Mouse (Mus musculus): Measurements from ENCODE around the gene Cyth3.

Cyth3 gene

GRCm38 (mm10) chr5:143621893-143622622 lies at the start of gene Cyth3:
Gene Cyth3, plus strand, starts transcription at chr5:143622447.
- DNase-seq (ENCODE audit: extremely low spot score, low read depth, low spot score), result no peak

- no peak for DNase-seq (ENCODE audit: extremely low spot score, low read depth, low spot score)
Measured at GRCm38 (mm10) chr5:143573067-143573466, 49.2 kb upstream of the Cyth3 start.

GRCm38 (mm10) chr5:143574261-143575178 lies 47.7 kb upstream of the Cyth3 start:
- DNase-seq (ENCODE audit: extremely low spot score, low read depth, low spot score), result no peak

- DNase-seq (ENCODE audit: extremely low spot score, low read depth, low spot score), result no peak
Measured at GRCm38 (mm10) chr5:143579537-143580203, 42.6 kb upstream of the Cyth3 start.

GRCm38 (mm10) chr5:143580982-143581381 lies 41.3 kb upstream of the Cyth3 start:
- DNase-seq (ENCODE audit: extremely low spot score, low read depth, low spot score), result no peak

- no peak for DNase-seq (ENCODE audit: extremely low spot score, low read depth, low spot score)
Measured at GRCm38 (mm10) chr5:143581874-143582273, 40.4 kb upstream of the Cyth3 start.

- DNase-seq (ENCODE audit: extremely low spot score, low read depth, low spot score), result no peak
Measured at GRCm38 (mm10) chr5:143583081-143583480, 39.2 kb upstream of the Cyth3 start.

- no peak for DNase-seq (ENCODE audit: extremely low spot score, low read depth, low spot score)
Measured at GRCm38 (mm10) chr5:143584982-143585381, 37.3 kb upstream of the Cyth3 start.

GRCm38 (mm10) chr5:143586386-143586785 lies 35.9 kb upstream of the Cyth3 start:
- no peak for DNase-seq (ENCODE audit: extremely low spot score, low read depth, low spot score)

- DNase-seq (ENCODE audit: extremely low spot score, low read depth, low spot score), result no peak
Measured at GRCm38 (mm10) chr5:143589108-143589507, 33.1 kb upstream of the Cyth3 start.

GRCm38 (mm10) chr5:143592926-143593325 lies 29.3 kb upstream of the Cyth3 start:
- DNase-seq (ENCODE audit: extremely low spot score, low read depth, low spot score), result no peak

- DNase-seq (ENCODE audit: extremely low spot score, low read depth, low spot score), result no peak
Measured at GRCm38 (mm10) chr5:143593563-143594146, 28.6 kb upstream of the Cyth3 start.

- DNase-seq (ENCODE audit: extremely low spot score, low read depth, low spot score), result no peak
Measured at GRCm38 (mm10) chr5:143594291-143595065, 27.8 kb upstream of the Cyth3 start.

GRCm38 (mm10) chr5:143602051-143602450 lies 20.2 kb upstream of the Cyth3 start:
- DNase-seq (ENCODE audit: extremely low spot score, low read depth, low spot score), result no peak

GRCm38 (mm10) chr5:143604157-143604774 lies 18.0 kb upstream of the Cyth3 start:
- DNase-seq (ENCODE audit: extremely low spot score, low read depth, low spot score), result no peak

- no peak for DNase-seq (ENCODE audit: extremely low spot score, low read depth, low spot score)
Measured at GRCm38 (mm10) chr5:143606756-143607155, 15.5 kb upstream of the Cyth3 start.

- DNase-seq (ENCODE audit: extremely low spot score, low read depth, low spot score), result no peak
Measured at GRCm38 (mm10) chr5:143608175-143608574, 14.1 kb upstream of the Cyth3 start.

- DNase-seq (ENCODE audit: extremely low spot score, low read depth, low spot score), result no peak
Measured at GRCm38 (mm10) chr5:143611954-143612353, 10.3 kb upstream of the Cyth3 start.

GRCm38 (mm10) chr5:143613265-143613664 lies 9.0 kb upstream of the Cyth3 start:
- DNase-seq (ENCODE audit: extremely low spot score, low read depth, low spot score), result no peak

GRCm38 (mm10) chr5:143614519-143614918 lies 7.7 kb upstream of the Cyth3 start:
- DNase-seq (ENCODE audit: extremely low spot score, low read depth, low spot score), result no peak
